Mouse (Mus musculus) adrenal gland, postnatal 4 days (tissue): ENCODE measurements around the gene Larp1b. TPM values are rescaled to one million over a fixed set of nuclear protein-coding genes. Genes with fewer than 3 reads are reported as not detected.
"Not testable (repeated sequence)": the region's sequence is repeated elsewhere in the genome, so short reads cannot be mapped to it uniquely, and the experiment has no call there.

ENCODE experiments used
- DNase-seq, 2 experiments: peaks; one replicate each; pipeline ENCODE4 v3.0.0; 2021 to 2022; ENCODE audit warnings: low spot score in 2 of 2, mixed read lengths in 2 of 2
- long read RNA-seq, 2 experiments: library from polyadenylated mRNA; stranded (forward); transcript quantifications; one replicate each; pipeline ENCODE4 v2.0.0; 2021
- total RNA-seq, 2 experiments: library from RNA; stranded (reverse); gene quantifications; 2 replicates each; pipeline ENCODE4 v1.2.3; 2021

Larp1b gene
- 10 to 100 TPM; 21.0 to 23.1 TPM for total RNA-seq
- long read RNA-seq, experiment 1, transcript Larp1b-202 (10 exons, 2,497 nt): major isoform, 12 of 17 reads
- long read RNA-seq, experiment 1, partial matches to known transcripts: 1 of 17 reads
- long read RNA-seq, experiment 1, other reads (novel, unspliced or antisense): 4 of 17 reads
- long read RNA-seq, experiment 2, transcript Larp1b-202 (10 exons, 2,497 nt): major isoform, 22 of 48 reads
- long read RNA-seq, experiment 2, partial matches to known transcripts: 13 of 48 reads
- long read RNA-seq, experiment 2, other reads (novel, unspliced or antisense): 13 of 48 reads

DNA sequence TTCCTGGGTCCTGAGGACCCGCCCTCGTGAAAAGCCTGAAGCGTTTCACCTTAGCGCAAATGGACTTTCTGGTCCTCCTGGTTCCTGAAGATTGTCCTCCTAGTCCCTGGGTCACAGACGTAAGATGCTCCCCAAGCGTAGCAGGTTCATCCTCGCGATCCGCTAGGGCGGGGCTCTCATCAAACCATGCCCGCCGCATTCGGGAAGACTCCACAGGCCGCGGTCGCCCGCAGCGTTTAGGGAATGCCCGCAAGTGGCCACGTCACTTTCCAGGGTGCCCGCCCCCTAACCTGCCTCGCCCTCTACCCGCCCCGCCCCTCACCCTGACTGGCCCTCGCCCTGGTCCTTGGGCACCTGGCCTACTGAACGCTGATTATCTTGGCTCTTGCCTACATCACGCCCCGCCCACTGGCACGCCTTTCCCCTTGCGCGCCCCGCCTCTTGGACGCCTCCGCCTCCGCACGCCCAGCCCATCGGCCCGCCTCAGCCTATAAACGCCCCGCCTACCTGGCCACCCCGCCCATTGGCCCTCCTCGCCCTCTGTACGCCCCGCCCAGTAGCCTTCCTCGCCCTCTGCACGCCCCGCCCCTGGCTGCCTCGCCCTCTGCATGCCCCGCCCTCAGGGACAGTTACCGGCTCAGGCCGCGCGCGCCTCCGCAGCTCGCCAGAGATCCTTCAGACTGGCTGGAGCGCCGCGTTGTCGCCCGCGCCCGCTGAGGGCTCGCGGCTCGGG lies at the start of gene Larp1b:
Gene Larp1b (plus strand): TSS at position 659 of the 733 bp plus-strand sequence.
- peak; percentile 100 for DNase-seq

DNA sequence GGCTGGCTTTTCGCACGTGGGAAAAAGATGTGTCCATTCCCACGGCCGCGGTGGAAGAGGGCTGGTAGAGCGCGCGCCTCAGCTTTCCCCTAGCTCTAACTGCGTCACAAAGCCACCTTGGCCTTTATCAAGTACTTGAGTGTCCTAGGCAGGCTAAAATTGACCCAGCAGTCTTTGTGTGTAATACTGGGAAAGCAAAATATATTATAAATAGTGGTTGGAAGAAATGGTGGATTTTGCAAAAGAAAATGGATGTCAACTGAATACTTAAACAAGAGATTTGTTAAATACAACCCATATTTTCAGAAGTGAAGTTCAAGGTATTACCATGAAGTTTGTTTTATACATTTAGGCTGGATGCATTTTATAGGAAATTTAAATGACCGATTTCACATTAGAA lies 47.2 kb upstream of the Larp1b start, which contains the start of gene 1700034I23Rik:
Gene 1700034I23Rik (minus strand): TSS at position 101 of the 400 bp plus-strand sequence.
- not testable (repeated sequence) for DNase-seq

DNA sequence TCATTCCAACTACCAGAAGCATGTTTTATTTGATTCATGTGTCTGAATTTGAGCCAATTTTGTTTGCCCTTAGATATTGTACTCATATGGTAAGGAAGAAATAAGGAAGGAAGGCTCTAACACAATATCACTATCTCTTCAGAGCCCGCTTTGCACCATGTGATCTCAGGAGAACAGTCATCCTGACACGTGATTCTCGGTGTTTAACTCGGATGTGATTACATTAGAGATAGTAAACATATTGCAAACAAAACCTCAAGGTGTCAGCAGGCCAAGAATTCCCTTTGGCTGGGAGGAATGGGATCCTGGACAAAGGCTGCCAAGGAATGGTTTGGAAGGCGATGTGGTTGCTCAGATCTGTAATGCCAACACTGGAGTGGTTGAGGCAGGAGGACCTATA lies 11.4 kb upstream of the Larp1b start:
- no peak for DNase-seq

DNA sequence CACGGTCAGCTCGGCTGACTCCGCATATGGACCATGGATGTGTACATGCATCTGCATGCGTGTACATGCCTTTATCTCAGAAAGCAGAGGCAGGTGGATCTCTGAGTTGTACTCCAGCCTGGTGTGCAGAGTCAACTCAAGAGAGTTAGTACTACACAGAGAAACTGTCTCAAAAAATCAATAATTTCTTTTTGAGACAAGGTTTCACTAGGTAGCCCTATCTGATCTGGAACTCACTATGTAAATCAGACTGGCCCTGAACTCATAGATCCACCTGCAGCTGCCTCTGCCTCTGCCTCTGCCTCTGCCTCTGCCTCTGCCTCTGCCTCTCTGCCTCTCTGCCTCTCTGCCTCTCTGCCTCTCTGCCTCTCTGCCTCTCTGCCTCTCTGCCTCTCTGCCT lies 11.0 kb upstream of the Larp1b start:
- DNase-seq: no peak

DNA sequence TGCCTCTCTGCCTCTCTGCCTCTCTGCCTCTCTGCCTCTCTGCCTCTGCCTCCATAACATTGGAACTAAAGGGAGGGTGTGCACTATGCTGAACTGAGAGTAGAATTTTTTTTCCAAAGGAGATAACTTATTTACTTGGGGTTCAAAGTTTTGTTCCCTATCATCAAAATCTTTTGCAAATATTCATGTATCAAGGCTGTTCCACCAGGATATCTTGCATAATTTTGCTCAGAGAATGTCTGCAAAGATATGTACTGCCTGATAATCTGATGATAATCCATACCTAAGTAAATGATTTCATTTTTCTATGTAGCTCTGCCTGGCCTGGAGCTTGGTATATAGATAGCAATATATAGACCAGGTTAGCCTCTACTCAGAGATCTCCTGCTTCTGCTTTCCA lies 10.6 kb upstream of the Larp1b start:
- no peak for DNase-seq

DNA sequence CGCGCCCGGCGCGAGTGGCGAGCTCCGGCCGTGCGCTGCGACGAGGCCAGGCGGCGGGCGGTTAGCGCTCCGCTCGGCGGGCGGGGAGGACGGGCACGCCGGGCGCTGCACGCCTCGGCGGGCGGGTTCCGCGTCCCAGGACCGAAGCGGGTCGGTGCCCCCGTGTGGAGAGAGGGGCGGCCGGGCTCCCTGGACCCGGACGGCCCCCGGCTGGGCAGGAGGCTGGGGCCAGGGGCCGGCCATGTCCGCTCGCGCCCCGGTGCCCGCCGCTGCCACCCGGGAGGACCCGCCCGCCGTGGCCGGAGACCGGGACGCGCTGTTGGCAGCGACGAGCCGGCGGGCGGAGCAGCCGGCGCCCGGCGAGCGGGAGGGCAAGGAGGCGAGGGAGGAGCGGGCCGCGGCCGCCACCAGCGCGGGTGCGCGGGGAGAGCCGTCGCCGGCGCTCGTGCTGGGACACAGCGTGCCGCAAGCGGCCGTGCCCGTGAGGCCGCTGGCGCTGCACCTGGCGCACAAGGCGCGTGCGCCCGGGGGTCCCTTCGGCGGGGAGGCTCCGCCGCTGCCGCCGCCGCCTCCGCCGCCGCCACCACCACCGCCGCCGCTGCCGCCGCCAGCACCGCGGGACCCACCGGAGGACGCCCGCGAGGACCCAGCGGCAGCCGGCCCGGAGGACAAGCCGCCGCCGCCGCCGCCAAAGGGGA lies 424 bp downstream of the Larp1b start:
- DNase-seq: peak; percentile 7 to 21

DNA sequence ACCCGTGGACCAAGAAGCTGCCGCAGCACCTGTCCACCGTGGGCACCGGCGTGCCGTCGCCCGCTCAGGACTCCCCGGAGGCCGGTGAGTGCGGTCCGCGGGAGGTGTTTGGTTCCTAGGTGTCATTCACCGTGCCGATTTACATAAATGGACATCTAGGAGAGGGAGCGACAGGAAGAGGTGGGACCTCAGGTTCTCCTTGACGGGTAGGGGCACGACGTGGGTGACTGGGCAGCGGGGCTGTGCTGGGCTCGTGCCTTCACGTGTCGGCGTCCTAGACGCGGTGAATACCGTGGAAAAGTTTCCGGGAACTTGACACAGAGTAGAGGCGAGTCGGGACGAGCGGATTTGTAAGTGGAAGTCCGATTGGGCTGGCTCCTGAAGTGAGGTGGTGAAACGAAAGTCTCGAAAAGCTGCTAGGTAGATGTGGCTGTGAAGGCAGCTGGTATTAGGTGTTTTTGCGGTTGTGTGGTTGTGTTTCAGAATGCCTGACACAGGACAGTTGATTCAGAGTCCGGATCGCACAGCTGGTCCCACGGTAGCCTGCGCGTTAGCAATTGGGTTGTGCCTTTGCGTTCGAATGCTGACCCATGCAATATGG lies 1.1 kb downstream of the Larp1b start:
- DNase-seq: peak; percentile 12 to 32

DNA sequence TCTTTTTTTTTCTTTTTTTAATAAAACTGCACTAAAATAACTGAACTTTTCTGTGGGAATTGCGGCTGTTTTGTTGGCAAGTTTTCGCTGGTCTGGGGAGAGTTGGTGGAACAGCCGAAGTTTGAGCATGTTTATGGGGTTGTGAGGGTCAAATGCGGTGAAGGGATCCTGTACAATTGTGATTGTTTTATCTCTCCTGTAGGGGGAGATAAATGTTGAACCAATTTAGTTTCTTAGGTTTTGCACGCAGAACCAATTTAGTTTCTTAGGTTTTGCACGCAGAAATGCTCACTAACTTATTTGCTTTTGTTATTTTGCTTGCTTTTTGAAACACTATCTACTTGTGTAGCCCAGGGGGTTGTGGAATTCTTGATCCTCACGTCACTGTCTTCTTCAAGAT lies 1.7 kb downstream of the Larp1b start:
- DNase-seq: no peak

DNA sequence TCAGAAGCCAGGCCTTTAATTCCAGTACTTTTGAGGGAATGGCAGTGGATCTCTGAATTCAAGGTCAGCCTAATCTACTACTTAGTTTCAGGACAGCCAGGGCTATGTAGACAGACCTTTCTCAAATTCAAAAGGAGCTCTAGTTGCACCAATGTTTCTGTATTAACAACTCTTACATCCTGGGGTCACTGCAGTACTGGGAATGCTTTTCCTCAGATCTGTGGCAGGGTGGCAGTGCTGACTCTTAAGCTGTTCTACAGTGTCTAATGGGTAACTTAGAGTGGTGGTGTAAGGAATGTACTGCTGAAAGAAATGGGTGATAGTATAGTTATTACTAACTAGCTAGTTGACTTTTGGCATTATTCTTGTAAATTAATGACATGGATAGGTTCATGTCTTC lies 3.0 kb downstream of the Larp1b start:
- no peak for DNase-seq

DNA sequence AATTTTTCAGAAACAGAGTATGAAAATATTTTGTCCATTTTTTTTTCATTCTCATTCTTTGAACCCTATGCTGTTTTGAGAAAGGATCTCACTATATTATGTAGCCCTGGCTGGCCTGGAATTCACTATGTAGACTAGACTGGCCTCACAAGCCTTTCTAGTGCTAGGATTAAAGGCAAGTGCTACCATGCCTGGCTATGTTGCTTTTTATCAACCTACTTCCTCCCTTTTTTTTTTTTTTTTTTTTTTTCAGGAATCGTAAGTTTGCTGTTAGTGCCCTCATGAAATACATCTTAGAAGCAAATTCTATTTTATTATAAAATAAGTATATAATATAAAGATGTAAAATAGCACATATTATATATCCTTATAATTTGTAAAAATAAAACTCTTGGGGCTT lies 5.2 kb downstream of the Larp1b start:
- no peak for DNase-seq

DNA sequence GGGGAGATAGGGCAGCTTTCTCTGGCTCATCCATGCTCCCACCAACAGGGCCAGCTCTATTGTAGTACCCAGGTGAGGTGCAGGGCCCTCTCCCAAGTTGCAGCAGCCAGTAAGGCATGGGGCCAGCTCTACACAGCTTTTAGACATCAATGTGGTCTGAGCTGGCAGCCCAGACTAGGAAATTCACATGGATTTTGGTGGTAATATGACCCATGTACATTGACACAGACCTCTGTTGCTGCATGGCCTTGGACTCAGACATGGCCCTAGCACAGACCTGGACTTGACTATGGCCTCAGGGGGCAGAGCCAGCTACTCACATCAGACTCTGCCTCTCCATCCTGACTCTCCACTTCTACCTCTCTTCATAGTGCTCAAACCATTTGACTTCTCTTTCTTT lies 9.2 kb downstream of the Larp1b start:
- no peak for DNase-seq

DNA sequence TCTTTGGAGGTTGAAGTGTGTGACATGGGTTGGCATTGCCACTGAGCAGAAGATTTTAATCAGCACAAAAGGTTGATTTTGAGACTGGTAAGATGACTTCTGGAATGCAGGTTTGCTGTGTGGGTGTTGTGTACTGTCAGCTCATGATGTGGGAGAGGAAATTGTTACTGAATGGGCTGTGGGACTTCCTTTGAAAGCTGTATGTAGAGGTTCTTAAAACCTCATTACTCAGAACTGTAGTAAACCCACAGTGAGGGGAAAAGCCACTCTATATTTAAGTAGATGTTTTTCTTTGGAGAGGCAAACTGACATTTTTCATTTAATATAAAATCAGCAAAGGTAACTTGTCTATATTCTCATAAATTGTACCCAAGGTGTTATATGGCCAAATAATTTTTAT lies 31.1 kb downstream of the Larp1b start:
- DNase-seq: no peak

DNA sequence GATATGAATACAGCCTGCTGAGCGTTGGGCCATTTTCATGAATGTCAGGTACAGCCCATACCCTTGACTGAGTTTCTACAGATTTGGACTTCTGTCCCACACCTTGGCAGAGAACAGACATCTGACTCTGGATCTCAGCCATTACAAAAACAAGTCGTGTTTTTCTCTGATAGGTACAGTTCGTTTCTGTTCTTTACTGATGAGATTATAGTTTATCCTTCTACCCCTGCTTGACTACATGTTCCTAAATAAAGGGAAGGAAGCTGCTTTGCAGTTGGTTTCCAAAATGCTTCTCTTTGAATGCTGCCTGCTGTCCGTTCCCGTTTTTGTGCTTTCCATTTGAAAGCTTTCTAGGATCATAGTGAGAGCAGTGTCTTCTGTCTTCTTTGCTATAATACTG lies 37.9 kb downstream of the Larp1b start:
- no peak for DNase-seq

DNA sequence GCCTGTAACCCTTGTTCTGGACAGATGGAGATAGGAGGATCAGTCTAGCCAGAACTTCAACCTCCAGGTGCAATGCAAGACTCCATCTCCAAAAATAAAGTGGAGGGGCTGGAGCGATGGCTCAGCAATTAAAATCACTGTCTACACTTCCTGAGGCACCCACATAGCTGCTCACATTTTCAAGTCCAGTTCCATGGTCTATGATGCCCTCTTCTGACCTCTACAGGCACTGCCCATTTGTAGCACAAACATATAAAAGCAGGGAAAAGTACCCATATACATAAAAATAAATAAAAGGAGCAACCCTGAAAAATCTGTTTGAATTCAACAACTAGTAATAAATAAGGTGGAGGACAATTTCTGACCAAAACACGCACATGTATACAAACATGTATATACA lies 39.1 kb downstream of the Larp1b start:
- DNase-seq: no peak

DNA sequence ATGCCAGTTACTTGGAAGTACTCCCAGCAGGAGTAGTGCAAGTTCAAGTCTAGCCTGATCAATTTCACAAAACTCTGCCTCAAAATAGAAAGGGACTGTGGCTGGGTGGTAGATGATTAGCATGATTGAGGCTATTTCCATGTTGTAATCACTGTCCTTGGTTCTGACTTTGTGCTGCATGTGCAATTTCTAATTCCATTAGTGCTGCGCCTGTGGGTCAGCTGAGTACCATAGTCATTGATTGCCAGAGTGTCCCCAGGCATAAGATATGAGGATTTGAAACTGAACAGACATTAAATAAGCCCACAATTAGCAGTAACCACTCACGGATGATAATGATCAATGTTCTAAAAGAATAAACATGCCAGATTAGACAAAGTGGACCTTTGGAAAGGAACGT lies 41.9 kb downstream of the Larp1b start:
- no peak for DNase-seq

DNA sequence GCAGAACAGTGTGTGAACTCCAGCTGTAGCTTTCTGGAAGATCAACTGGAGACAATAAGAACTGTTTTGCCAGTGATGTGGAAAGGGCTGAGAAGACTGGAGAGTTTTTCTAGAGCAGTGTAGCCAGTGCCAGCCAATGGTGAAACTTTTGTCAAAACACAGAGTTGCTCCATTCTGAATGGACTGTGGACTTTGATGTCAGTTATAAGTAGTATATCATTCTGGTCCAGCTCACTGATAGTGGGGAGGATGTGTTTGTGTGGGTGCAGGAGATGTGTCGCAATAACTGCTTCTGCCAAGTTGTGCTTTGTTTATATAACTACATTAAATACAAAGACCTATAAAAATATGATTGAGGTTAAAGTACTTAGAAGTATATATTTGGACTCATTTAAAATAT lies 45.5 kb downstream of the Larp1b start:
- DNase-seq: no peak

DNA sequence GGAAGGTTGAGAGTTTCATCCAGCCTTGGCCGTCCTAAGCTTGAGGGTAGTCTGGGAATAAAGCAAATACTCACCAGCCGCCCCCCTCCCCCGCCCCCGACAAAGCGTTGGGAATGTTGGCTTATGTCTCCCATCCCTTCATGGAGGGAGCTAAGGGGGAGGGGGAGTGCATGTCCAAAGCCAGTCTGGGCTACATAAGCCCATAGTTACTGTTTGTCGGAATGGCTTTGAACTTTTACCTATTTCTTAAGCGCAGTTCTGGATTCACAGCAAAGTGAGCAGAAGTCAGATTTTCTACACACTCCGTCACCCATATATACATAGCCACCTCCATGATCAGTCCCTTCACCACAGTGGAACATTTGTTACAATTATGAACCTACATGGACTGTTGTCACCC lies 59.7 kb downstream of the Larp1b start:
- no peak for DNase-seq

DNA sequence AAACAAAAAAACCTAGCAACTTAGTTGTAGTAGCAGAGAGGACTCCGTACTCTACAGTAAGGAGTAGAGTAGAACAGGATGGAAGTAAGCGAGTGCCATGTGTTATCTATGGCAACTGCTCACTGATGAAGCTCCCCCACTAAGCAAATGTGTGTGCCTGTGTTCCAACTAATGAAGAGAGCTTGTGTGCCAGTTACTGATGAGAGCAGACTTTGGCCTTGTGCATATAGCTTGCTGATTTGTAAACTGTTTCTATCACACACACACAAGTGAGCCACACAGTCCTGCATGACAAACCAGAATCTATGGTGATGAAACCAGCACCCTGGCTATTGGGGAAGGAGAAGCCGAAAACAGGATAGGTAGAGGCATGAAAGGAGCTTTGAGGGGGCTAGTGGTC lies 60.4 kb downstream of the Larp1b start:
- no peak for DNase-seq

DNA sequence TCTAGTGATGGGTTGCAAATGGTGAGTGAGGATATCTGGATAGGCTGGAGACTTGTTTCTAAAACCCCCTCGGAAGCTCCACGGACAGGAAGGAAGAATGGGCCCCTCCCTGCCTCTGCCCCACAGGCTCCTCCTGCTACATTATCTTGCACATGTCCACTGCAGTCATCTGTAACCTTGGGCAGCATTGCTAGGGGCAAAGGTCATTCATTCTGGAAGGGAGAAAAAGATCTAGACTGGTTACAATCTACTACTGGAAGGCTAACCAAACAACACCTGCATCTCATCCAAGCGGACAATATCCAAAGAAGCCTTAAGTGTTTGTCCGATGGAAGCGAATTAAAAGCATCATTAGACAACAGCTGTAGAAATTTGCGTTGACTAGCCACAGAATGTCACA lies 61.1 kb downstream of the Larp1b start:
- DNase-seq: no peak

DNA sequence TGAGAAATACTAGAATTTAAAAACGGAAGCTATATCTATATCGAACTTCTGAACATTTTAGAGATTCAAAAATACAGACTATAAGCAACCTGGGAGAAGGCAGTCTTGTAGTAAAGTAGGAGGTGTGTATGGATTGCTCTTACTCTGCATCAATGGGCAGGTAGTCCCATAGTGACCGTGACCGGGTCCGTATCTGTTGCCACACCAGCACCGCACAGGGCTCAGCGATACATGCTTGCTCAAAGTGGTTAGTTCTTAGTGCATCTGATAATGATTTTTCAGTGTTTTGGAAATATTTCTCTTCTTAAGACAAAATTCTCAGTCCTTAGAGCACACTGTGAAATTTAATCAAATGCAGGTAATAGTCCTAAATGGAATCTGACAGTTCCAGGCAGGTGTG lies 62.8 kb downstream of the Larp1b start:
- no peak for DNase-seq

DNA sequence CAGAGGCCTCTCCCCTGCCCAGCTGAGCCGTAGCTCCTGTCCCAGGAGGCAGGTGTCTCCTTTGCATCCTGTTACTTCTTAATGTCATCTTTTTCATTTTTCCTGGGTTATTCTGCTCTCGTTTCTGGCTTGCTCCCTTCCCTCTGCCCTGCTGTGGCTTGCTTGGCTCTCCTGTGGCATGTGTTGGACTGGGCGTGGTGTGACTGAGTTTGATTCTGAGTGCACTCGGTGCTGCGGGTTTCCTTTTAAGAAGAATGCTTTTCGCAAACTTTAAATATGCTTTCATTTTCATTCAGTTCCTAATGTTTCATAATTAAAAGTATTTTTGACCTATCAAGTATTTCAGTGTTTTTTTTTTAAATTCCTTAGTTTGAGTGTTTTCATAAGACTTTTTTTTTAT lies 65.3 kb downstream of the Larp1b start:
- no peak for DNase-seq
